Mouse (Mus musculus): ENCODE results near the gene Kcnd3. TPM values are rescaled to one million over a fixed set of nuclear protein-coding genes. Genes with fewer than 3 reads are reported as not detected.

Kcnd3 gene
- polyA plus RNA-seq (2012; rRNA removed): 39.8 and 42.6 TPM in 2 replicates

GRCm38 (mm10) chr3:105451627-105452555, at the start of gene Kcnd3:
Gene Kcnd3 (plus strand): TSS chr3:105452330.
- DNase-seq (ENCODE audit: extremely low spot score in 1 of 2, low spot score in 1 of 2): peak in 1 of 2 experiments; percentile 46

DNA sequence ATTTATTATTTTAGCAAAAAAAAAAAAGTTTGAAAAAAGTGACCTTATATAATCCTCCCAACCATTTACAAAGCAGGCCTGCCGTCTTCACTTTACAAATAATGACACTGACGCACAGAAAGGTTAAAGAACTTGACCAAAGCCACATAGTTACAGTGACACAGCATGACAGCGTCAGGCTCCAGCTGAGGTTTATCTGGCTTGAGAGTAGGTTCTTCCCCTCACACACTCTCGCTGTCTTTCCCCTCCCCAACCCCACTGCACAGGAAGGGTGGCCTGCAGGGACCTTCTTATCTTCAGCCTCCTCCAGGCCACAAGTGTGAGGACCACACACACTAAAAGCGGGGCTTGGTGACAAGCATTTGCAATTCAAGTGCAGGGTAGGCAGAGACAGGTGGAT, 49.5 kb upstream of the Kcnd3 start:
- DNase-seq (ENCODE audit: extremely low spot score in 1 of 2, low spot score in 1 of 2): no peak

GRCm38 (mm10) chr3:105403410-105404076, 48.6 kb upstream of the Kcnd3 start:
- no peak for DNase-seq (ENCODE audit: extremely low spot score in 1 of 2, low spot score in 1 of 2)

DNA sequence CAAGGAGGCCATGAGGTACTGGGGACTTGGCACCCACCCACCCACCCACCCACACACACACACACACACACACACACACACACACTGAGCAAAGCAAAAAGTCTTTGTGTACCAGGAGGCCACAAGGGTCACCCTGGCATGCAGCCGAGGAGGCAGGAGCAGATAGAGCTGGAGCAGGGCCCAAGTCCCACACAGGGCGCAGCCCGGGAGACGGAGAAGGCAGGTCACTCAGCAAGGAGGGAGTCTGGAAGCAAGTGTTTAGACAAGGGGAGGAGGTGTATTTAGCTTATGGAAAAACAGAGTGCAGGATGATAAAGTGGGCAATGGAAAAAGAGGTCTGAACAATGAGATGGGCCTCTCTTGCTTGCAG, 48.1 kb upstream of the Kcnd3 start:
- DNase-seq (ENCODE audit: extremely low spot score in 1 of 2, low spot score in 1 of 2): no peak

DNA sequence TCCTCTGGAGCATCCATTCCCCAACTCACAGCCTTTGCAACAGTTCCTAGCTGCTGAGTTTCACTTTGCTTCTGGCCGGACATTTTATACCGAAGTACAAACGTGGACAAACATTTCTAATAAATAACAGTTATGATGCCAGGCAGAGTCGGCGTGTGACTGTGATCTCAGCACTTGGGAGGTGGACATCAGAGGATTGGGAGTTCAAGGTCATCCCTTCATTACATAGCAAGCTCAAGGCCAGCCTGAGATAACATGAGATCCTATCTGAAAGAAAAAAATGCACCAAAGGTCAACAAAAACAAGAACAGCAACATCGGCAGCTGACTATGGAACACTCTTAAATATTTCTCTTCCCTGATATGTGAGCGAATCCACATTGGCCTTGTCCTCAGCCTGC, 46.6 kb upstream of the Kcnd3 start:
- no peak for DNase-seq (ENCODE audit: extremely low spot score in 1 of 2, low spot score in 1 of 2)

- no peak for DNase-seq (ENCODE audit: extremely low spot score in 1 of 2, low spot score in 1 of 2)
Measured at GRCm38 (mm10) chr3:105406036-105406435, 46.1 kb upstream of the Kcnd3 start.

GRCm38 (mm10) chr3:105408211-105408610, 43.9 kb upstream of the Kcnd3 start:
- DNase-seq (ENCODE audit: extremely low spot score in 1 of 2, low spot score in 1 of 2): no peak

GRCm38 (mm10) chr3:105410810-105411209, 41.3 kb upstream of the Kcnd3 start:
- DNase-seq (ENCODE audit: extremely low spot score in 1 of 2, low spot score in 1 of 2): no peak

DNA sequence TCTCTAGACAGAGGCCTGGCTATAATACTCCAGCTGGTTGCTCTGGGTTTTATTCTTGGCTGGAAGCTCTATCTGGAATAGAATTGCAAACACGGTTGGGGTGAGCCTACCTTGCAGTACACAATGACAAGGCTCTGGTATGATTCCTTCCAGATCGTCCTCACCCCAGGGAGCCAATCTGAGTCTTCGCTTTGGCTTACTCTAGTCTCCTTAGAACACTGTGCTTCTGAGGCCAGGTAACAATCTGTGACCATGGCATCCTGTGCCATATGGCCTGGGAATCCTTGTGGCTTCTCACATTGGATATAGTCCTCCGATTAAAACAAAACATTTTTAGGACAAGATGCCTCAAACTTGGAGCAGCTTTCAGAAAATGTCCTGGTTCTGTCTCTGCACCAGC, 40.4 kb upstream of the Kcnd3 start:
- no peak for DNase-seq (ENCODE audit: extremely low spot score in 1 of 2, low spot score in 1 of 2)

- peak in 1 of 2 experiments; percentile 5 for DNase-seq (ENCODE audit: extremely low spot score in 1 of 2, low spot score in 1 of 2)
Measured at GRCm38 (mm10) chr3:105412229-105412628, 39.9 kb upstream of the Kcnd3 start.

DNA sequence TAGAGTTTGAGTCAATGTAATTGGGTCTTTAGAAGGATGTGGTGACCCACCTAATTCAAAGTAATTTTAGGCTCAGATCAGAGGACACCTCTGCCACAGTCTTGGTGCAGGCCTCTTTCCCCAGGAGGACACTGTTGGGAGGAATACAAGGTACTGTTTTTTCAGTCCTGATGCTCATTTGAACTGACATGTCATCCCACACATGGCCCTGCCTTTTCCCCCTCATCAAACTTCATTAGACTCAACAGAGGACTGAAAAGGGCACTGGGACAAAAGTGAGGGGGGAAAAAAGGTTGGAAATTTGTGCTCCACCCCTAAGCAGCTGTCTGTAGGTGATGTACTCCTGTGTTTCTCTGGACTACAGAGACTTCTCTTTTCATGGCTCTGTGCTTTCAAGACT, 39.4 kb upstream of the Kcnd3 start:
- no peak for DNase-seq (ENCODE audit: extremely low spot score in 1 of 2, low spot score in 1 of 2)

DNA sequence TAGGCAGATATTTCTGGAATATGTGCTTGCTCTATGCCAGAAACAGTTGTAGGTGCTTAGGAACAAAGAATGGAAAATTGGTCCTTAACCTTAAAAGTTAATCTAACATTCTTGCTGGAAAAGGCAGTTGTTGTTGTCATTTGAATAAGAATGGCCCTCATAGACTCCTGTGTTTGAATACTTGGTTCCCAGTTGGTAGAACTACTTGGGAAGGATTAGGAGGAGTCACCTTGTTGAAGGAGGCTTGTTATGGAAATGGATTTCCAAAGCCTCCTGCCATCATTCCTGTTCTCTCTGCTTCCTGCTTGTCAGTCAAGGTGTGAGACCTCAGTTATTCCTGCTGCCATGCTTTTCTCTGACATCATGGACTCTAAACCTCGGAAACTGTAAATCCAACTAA, 33.7 kb upstream of the Kcnd3 start:
- no peak for DNase-seq (ENCODE audit: extremely low spot score in 1 of 2, low spot score in 1 of 2)

DNA sequence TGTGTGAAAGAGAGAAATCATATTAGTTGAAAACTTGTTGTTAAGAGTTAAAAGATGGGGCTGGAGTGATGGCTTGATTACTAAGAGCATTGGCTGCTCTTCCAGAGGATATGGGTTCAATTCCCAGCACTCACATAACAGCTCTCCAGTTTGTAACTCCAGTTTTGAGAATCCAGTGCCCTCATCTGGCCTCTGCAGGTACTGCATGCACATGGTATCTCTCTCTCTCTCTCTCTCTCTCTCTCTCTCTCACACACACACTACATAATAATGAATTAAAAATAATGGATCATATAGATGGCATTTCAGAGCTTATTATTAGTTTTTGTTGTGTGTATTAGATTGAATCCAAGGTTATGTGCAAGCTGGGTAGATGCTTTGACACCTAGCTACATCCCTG, 29.7 kb upstream of the Kcnd3 start:
- no peak for DNase-seq (ENCODE audit: extremely low spot score in 1 of 2, low spot score in 1 of 2)

DNA sequence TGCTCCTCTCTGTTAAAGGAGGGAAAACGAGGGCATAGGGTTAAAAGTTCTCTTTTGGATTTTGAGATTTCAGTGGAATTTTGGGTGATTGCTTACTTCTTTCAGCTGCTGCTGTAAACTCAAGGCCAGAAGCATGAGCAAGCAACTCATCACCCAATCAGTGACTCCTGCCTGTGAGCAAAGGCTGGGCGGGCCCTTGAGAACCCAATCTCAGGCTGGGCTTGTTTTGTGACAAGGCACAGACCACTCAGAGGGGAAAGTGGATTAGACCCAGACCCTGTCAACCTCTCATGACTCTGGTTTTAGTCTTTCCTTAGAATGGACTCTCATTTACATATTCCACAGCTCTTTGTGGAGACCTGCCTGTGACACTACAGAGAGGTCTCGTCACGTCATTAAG, 28.7 kb upstream of the Kcnd3 start:
- DNase-seq (ENCODE audit: extremely low spot score in 1 of 2, low spot score in 1 of 2): no peak

DNA sequence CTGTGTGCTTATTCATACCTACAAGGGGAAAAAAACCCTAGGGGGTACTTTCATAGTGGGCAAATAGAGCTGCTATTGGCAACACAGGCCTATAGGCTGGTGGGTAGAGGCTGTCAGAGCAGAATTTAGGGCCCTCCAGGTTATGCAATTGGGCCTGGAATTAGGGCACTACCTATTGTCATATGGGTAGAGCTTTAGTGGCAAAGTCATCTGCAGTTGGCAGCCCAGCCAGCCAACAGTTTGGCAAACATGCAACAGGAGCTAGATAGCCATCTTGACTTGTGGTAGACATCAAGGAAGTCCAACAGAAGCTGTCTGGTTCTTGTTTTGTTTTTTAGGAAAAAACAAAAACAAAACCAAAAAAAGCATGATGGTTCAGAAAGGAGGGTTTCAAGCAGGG, 23.5 kb upstream of the Kcnd3 start:
- DNase-seq (ENCODE audit: extremely low spot score in 1 of 2, low spot score in 1 of 2): no peak

GRCm38 (mm10) chr3:105436383-105436782, 15.7 kb upstream of the Kcnd3 start:
- peak in 1 of 2 experiments; percentile 51 for DNase-seq (ENCODE audit: extremely low spot score in 1 of 2, low spot score in 1 of 2)

GRCm38 (mm10) chr3:105436971-105437370, 15.2 kb upstream of the Kcnd3 start:
- DNase-seq (ENCODE audit: extremely low spot score in 1 of 2, low spot score in 1 of 2): no peak

DNA sequence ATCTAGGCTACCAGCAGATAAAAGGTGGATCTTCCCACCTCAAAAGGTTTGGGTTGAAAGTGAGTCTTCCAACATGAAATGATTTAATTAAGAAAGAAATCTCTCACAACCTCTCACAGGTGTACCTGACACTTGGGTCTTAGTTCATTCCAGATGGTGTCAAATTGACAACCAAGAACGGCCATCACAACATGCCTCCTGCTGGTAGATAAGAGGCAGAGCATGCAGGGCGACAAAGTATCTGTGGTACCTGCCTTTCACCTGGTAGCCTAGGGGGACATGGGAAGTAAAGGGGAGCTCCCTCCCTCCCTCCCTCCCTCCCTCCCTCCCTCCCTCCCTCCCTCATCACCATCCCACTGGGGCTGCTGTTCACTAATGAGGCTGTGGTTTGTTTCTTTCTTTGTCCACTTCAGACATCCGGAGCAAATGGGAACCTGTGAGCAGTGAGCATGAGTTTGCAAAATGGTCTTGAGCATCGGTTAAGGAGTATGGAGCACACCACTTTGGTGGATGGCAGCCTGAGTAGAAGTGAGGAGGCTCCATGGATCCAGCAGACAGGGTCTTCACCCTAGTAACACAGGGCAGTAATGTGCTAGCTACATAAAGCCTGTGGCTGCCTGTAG, 11.1 kb upstream of the Kcnd3 start:
- no peak for DNase-seq (ENCODE audit: extremely low spot score in 1 of 2, low spot score in 1 of 2)

GRCm38 (mm10) chr3:105450641-105451470, 1.3 kb upstream of the Kcnd3 start:
- peak; percentile 53 to 77 for DNase-seq (ENCODE audit: extremely low spot score in 1 of 2, low spot score in 1 of 2)

DNA sequence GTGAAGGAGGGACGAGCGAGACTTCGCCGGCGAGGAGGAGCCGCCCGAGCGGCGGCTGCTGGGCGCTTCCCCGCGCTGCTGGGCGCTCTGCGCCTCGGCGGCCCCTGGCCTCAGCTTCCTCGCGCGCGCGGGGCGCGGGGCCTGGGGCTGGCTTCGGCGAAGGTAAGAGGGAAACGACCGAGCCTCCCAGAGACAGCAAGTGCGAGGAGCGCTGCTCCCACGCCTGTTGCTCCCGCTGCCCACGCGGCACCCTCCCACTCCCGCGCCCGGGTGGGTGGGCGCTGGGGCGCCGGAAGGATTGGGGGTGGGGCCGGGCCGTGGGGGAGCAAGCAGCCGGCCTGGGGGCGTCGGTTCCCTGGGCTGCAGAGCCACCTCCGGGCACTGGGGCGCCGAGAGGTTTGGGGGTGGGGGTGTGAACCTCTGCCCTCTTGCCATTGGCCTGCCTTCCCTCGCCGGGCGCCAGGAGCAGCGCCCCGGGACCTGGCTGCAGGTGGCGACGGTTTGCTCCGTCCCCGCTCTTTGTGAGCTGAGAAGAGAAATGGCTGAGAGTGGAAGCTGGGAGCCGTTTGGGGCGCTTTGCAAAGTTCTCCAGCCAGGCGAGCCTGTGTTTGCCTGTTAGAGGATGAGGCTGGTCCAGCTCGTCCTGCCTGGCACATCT, 555 bp downstream of the Kcnd3 start:
- peak in 1 of 2 experiments; percentile 41 for DNase-seq (ENCODE audit: extremely low spot score in 1 of 2, low spot score in 1 of 2)

All from frontal cortex, adult 2 months (tissue).